ENCODE assay signal across 8 mouse cellular contexts in the genomic region with DNA sequence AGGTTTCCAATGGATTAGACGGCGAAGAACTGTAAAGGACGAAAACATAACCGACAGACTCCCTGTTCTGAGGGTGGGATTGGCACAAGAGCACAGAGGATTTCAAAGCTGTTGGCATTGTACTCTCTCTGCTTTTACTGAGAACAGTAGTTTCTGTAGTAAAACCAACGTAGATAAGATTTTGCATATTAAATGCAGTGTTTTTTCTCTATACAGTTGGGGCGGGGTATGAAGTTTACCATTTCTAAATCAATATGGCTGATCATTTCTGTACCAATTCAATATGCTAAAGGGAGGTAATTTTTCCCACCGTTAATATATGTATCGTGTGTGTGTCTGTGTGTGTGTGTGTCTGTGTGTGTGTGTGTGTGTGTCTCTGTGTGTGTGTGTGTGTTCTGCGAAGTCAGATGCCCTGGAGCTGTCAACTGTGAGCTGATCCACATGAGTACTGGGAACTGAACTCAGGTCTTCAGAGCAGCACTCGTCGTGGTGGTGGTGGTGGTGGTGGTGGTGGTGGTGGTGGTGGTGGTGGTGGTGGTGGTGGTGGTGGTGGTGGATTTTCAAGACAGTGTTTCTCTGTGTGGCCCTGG. TPM values are rescaled to one million over a fixed set of nuclear protein-coding genes. Genes with fewer than 3 reads are reported as not detected.
DNase-seq lines count a peak whose midpoint lies in the region; ATAC-seq and TF ChIP-seq lines count a peak whose summit lies in the region.

No protein-coding gene starts in this region.

- no peak for TF ChIP-seq CTCF in G1E (IDR thresholded peaks at IDR 0.05; ENCODE audit: low read depth, low read length)

- intact Hi-C loops in gastrocnemius, postnatal 36 days (cut with DNase I): no loop called here

- H3K27ac ChIP-seq in heart, embryonic 13.5 days (replicated peaks): peak overlapping the region; percentile 69
- peak overlapping the region; percentile 82 for H3K27ac ChIP-seq in hindbrain, embryonic 12.5 days

- no peak for DNase-seq in heart, adult 18-20 months
- no peak for DNase-seq in G1E (ENCODE audit: low spot score)
- DNase-seq in frontal cortex, adult 2 months (ENCODE audit: extremely low spot score in 1 of 2, low spot score in 1 of 2): no peak
- no peak for DNase-seq in gastrocnemius, postnatal 36 days
- no peak for DNase-seq in right cerebral cortex, postnatal 14 days

- no peak for ATAC-seq in heart, embryonic 13.5 days (ENCODE audit: extremely low read depth, insufficient number of reproducible peaks, low FRiP score, low TSS enrichment)
- peak; percentile 4; the same call in 1 of the 2 replicates for ATAC-seq in G1E (ENCODE audit: extremely low read depth, insufficient number of reproducible peaks, low FRiP score, poor library complexity, severe bottlenecking)
- ATAC-seq in hindbrain, embryonic 12.5 days (ENCODE audit: low FRiP score): peak; percentile 42; the same call in 1 of the 2 replicates
- peak; percentile 35 for ATAC-seq in megakaryocyte-erythroid progenitor cell, adult 5-6 weeks (replicated peaks; ENCODE audit: low FRiP score, low TSS enrichment, poor library complexity, severe bottlenecking)

- peaks cover 4% of the 10 kb centered on the region; the same call in 1 of the 2 replicates for H3K9me3 ChIP-seq in heart, embryonic 13.5 days
- no peaks in the 10 kb centered on the region for H3K9me3 ChIP-seq in G1E (replicated peaks)
- no peaks in the 10 kb centered on the region for H3K9me3 ChIP-seq in hindbrain, embryonic 12.5 days (replicated peaks)

- peak overlapping the region; percentile 77 for H3K4me2 ChIP-seq in heart, embryonic 13.5 days
- H3K4me2 ChIP-seq in hindbrain, embryonic 12.5 days (replicated peaks): peak overlapping the region; percentile 56

- no peaks in the 10 kb centered on the region for H3K36me3 ChIP-seq in heart, embryonic 13.5 days
- no peaks in the 10 kb centered on the region for H3K36me3 ChIP-seq in G1E (replicated peaks)
- H3K36me3 ChIP-seq in hindbrain, embryonic 12.5 days: no peaks in the 10 kb centered on the region

- peak overlapping the region; percentile 54 for H3K4me3 ChIP-seq in heart, embryonic 13.5 days
- H3K4me3 ChIP-seq in G1E (ENCODE audit: low read depth, low read length): peak overlapping the region; percentile 38
- H3K4me3 ChIP-seq in hindbrain, embryonic 12.5 days: peak overlapping the region; percentile 37

- H3K4me1 ChIP-seq in heart, embryonic 13.5 days: peaks cover 13% of the 10 kb centered on the region
- peaks cover 67% of the 10 kb centered on the region for H3K4me1 ChIP-seq in G1E (ENCODE audit: insufficient read depth, low read depth, low read length)
- H3K4me1 ChIP-seq in hindbrain, embryonic 12.5 days: no peaks in the 10 kb centered on the region

- H3K9ac ChIP-seq in heart, embryonic 13.5 days: peak overlapping the region; percentile 84
- peak overlapping the region; percentile 47 for H3K9ac ChIP-seq in hindbrain, embryonic 12.5 days

- WGBS in heart, embryonic 13.5 days: 25% methylated on average over 11 of the region's 11 CpGs
- WGBS in hindbrain, embryonic 12.5 days: 14% methylated on average over 9 of the region's 11 CpGs

- no peaks in the 10 kb centered on the region for H3K27me3 ChIP-seq in heart, embryonic 13.5 days (replicated peaks)
- H3K27me3 ChIP-seq in G1E (ENCODE audit: insufficient read depth, low read length): no peaks in the 10 kb centered on the region
- H3K27me3 ChIP-seq in hindbrain, embryonic 12.5 days: no peaks in the 10 kb centered on the region

RNA-seq across cellular contexts. Expression of gene Parp16, which starts 7.1 kb away (rescaled TPM):
- polyA plus RNA-seq in heart, embryonic 13.5 days (2015; fragmentation: Nextera tagmentation; extraction: Ambion mirVana): 4.5 and 5.1 TPM in 2 replicates
- total RNA-seq in heart, adult 18-20 months (2021): 1 to 10 TPM; 2.3 to 2.9 TPM
- total RNA-seq in G1E (2014; fragmentation: Nextera tagmentation) (14.8 and 19.5 TPM in 2 replicates), G1E (2017) (7.7 and 7.8 TPM in 2 replicates)
- polyA plus RNA-seq in G1E (2012): 15.9 and 19.4 TPM in 2 replicates
- 5.8 and 6.4 TPM in 2 replicates for polyA plus RNA-seq in hindbrain, embryonic 12.5 days (2016; fragmentation: Nextera tagmentation; extraction: Ambion mirVana)
- total RNA-seq in megakaryocyte-erythroid progenitor cell, adult 5-6 weeks (2014; fragmentation: Nextera tagmentation): 4.9 and 8.3 TPM in 2 replicates
- total RNA-seq in megakaryocyte-erythroid progenitor cell, adult 5-6 weeks (2017): 0.30 and 6.7 TPM in 2 replicates
- polyA plus RNA-seq in frontal cortex, adult 2 months (2012; rRNA removed): 3.9 TPM in 2 replicates
- 1 to 10 TPM; 3.4 to 4.0 TPM for total RNA-seq in gastrocnemius, postnatal 36 days (2021)
